Mouse (Mus musculus) gastrocnemius, postnatal 25 days (tissue): ENCODE results near the gene Ywhab. TPM values are rescaled to one million over a fixed set of nuclear protein-coding genes. Genes with fewer than 3 reads are reported as not detected.

Experiments
- DNase-seq: peaks from one replicate; pipeline ENCODE4 v3.0.0; 2022
- long read RNA-seq, 2 experiments: library from polyadenylated mRNA; stranded (forward); transcript quantifications; one replicate each; pipeline ENCODE4 v2.0.0; 2021
- total RNA-seq, 2 experiments: library from RNA; stranded (reverse); gene quantifications; 1 replicate in 1 of 2; 2 replicates in 1 of 2; pipeline ENCODE4 v1.2.3; 2021

Ywhab gene
- 10 to 100 TPM; 39.6 to 54.5 TPM for total RNA-seq
- long read RNA-seq, experiment 1, transcript Ywhab-201 (6 exons, 3,013 nt): major isoform, 28 of 67 reads
- long read RNA-seq, experiment 1, partial matches to known transcripts: 0 of 67 reads
- long read RNA-seq, experiment 1, other reads (novel, unspliced or antisense): 39 of 67 reads
- long read RNA-seq, experiment 2, transcript Ywhab-201 (6 exons, 3,013 nt): major isoform, 55 of 77 reads
- long read RNA-seq, experiment 2, partial matches to known transcripts: 0 of 77 reads
- long read RNA-seq, experiment 2, other reads (novel, unspliced or antisense): 22 of 77 reads

DNA sequence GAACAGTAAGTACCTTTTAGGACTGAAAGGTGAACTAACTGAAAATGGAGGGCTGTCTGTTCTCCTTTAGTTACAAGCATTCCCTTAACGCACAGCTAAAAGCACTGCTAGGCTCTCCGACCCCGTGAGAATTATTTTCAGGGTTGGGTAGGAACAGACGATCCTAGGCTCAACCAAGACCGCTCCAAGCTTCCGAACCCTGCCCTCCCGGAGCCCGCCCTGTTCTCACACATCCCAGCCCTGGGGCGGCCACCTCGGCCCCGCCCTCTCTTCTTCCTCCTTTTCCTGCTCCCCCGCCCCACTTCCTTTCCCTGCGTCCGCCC lies at the start of gene Ywhab:
Gene Ywhab (plus strand): TSS at position 307 of the 323 bp plus-strand sequence.
- no peak for DNase-seq

DNA sequence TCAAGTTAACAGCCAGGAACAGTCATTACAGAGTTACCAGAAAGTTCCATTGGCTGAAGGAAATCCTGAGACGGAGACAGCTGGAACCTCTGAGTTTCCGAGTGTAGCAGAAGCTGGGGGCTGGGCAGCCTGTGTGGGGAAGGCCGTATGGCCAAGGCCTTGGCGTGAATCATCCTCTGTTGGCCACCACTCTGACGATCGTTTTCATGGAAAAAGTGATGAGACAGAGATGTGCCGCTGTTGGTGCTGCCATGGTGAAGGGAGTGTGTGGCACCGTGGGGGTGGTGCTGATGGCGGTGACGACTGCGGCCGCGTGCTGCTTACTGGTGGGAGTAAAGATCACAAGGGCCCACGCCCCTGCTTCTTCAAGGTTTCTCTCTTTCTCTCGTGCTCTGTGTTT lies 48.5 kb upstream of the Ywhab start:
- peak; percentile 7 for DNase-seq

DNA sequence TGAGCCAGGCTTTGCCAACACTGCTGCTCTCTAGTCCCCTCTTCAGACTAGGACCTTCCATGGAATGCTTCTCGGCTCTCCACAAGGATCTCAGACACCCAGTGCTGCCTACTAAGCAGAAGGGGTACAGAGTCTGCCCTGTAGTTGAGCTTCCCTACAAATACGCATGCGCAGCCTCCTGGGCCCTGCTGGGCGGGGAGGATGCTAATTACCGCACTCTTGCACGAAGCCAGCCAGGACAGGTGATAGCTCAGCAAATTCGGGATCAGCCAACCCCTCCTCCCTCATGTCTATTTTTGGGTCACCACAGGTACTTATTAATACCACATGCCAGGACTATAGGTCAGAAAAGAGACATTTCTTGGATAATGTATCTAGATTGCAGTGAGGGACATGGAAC lies 46.8 kb upstream of the Ywhab start:
- no peak for DNase-seq

DNA sequence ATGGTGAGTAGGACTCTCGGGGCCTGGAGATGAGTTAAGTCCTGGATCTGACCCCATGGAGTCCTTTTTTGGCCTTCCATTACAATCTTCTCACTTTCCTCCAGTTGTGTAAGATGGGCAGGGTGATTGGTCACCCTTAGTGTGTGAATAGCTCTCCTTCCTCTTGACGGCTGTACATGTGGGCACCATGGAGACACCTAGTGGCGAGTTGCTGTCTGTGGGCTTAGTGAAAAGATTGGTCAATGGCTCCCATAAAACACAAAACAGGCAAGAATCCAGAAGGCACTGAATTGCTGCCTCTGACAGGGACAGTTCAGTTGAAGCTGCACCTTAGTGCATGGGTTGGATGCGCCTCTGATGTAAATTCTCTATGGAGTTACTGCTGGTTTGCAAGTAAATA lies 43.0 kb upstream of the Ywhab start:
- DNase-seq: peak; percentile 25

DNA sequence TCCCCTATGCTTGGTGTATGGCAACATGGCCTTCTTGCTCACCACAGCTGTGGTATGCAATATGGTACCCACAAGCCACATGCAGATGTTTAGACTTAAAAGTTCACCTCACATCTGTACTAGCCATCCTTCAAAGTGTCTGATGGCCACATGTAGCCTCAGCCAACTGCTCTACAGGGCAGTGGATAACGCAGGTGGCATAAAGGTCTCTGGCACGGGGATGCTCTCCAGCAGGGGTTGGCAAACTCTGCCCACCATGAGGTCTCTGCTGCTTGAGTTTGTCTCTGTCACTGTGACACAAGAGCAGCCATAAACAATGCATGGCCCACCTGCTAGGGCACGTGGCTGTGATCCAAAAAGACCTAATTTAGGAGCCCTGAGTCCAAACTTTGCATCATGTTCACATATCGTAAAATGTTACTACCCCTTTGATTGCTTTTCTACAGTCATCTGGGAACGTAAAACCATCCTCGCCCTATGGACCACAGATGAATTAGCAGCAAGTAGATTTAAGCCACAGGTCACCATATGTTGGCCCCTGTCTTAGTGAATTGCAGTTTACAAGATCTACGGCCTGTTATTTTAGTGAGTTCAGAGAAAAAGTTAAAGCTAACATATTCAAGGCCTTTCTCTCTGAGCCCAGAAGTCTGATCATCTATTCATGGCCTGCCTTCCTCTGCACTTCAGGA lies 41.0 kb upstream of the Ywhab start:
- DNase-seq: no peak

DNA sequence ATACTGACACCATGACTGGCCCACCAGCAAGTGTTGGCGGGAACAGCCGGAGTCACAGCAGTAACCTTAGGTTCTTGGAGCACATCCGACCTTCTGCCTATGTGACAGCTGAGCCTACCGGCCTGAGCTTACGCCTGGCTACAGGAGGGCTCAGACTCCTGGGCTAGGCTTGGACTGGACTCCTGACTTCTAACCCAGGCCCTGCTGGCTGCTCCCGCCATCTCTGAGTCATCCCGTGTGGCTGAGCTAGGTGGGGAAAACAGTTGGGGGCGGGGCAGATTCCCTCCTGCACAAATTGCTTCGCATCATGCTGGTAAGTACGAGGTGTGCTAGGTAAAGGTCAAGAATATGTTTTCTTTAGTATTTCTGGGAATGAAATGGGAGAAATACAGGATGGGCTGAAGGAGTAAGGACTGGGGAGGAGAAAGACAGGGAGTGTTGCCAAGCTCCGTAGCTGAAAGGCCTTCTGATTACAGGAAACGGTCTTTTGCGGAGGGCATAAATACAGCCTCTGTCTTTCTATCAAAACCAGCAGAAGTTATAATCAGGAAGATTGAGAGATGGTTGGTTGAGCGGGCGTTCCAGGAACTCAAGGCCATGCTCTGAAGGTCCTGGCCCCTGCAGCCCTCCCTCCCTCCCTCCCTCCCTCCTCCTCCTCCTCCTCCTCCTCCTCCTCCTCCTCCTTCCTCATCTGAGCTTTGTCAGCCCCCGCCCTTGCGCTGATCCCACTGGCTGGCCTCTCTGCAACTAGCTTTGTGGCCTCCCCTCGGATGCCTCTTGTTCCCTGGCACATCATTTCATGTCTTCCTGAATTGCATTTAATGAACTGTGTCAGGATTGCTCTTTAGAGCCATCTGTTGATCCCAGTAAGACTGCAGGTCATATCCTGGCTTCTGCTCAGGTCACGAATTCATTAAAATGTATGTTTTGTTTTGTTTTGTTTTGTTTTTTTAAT lies 29.9 kb upstream of the Ywhab start:
- DNase-seq: no peak

DNA sequence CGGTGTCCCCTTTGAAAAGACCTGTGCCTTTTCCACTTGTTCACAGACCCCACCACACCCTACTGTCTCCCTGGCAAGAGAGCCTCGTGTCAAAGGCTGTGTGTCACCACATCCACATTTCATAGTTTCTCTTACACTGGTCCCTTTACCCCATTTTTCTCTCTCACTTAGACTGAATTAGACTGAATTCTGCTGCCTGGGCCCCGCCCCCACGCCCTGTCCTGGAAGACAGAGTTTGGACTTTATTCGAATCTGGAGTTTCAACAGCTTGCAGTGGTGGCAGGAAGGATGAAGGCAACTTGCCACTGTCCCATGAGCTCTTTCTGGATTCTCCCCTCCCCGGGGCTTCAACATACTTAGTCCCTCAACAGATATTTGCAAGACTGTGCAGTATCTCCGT lies 29.1 kb upstream of the Ywhab start:
- DNase-seq: no peak

DNA sequence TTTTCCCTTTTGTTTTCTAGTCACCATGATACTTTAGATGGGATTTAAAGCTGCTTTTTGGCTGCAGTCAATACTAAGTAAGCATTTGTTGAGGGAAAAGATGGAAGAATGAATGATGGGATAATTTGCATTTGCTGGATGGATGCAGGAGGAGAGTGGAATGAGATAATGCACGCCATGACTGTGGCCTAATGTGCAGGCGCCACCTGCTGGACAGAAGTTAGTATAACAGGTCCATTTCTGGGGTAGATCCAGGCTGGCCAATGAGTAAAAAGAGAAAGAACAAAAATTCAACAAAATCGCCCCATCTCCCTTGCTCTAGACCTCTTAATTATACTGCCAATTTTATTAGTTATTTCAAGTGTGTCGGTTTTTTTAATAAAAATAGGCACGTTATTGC lies 26.2 kb upstream of the Ywhab start:
- DNase-seq: no peak

DNA sequence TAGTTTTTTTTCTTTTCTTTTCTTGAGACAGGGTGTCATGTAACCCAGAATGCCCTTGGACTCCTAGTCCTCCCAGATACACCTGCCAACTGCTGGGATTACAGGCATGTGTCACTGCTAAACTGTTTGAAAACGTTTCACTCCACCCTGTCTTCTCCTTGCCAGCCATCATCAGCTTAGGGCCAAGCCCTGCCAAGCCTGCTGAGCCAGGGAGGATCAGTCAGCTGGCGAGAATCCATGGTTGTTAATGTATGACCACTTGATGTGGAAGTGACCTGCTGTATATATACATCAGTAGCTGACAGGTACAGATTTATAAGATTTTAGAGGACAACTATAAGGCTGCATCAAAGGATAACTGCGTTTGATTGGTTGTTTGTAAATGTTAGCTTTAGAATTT lies 24.4 kb upstream of the Ywhab start:
- DNase-seq: no peak

DNA sequence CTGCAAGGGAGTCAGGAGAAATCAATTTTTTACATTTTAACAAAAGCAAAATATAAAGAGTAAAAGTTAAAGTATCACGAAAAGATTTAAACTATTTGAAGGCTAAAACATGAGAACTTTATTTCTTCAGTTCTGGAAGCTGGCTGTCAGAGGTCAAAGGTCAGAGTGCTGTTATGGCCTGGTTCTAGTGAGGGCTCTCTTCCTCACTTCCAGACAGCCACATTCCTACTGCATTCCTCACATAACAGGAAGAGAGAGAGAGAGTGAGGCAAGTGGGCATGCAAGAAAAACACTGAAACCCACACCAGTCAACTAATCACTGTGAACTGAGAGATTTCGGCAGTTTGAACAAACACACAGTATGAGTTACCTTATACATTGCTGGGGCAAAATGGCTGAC lies 20.7 kb upstream of the Ywhab start:
- DNase-seq: no peak

DNA sequence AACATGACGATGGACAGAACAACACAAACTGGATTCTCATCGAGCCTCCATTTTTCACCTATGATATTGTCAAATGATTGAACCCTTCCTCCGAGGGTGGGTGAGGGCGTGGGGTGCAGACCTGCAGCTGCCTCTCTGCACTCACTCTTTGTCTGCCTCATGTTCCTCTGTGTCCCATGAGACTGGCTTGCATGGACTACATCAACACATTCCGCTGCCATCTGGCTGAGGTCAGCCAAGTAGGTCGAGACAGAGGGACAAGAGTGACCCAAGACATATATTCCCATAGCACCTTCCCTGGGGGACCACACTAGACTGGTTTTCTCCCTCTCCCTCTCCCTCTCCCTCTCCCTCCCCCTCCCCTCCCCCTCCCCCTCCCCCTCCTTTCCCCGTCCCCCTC lies 18.3 kb upstream of the Ywhab start:
- no peak for DNase-seq

DNA sequence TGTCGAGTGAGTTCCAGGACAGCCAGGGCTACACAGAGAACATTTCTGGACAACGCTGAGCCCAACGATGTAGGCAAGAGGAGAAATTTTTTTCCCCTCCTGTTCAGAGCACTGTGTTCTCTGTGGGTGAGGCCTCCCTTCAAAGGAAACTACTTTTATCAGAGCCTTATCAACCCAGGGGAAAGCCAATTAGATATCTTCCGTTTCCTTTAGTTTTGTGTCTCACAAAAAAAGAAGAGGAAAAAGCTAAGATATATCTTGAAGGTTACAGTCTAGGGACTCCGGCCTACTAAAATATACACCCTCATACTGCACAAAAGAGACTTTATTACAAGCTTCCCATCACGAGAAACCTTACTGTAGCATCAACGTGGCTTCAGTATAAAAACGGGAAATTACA lies 7.5 kb upstream of the Ywhab start:
- DNase-seq: no peak

DNA sequence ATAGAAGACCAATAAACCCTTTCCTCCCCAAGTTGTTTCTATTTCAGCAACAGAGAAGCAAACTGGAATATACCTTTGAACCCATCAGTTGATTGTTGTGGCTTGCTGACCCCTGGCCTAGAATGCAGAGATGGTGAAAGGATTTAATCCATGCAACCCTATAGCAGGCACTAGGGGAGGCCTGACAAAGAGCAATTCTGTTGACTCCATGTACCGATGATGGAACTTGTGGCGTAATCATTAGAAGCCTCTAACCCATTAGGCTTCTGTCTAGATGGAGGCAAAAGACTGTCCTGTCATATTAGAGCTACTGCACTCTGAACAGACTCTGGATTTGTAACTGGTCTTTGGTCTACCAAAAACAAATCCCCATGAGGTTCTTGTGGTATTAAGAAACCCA lies 1.9 kb upstream of the Ywhab start:
- no peak for DNase-seq

DNA sequence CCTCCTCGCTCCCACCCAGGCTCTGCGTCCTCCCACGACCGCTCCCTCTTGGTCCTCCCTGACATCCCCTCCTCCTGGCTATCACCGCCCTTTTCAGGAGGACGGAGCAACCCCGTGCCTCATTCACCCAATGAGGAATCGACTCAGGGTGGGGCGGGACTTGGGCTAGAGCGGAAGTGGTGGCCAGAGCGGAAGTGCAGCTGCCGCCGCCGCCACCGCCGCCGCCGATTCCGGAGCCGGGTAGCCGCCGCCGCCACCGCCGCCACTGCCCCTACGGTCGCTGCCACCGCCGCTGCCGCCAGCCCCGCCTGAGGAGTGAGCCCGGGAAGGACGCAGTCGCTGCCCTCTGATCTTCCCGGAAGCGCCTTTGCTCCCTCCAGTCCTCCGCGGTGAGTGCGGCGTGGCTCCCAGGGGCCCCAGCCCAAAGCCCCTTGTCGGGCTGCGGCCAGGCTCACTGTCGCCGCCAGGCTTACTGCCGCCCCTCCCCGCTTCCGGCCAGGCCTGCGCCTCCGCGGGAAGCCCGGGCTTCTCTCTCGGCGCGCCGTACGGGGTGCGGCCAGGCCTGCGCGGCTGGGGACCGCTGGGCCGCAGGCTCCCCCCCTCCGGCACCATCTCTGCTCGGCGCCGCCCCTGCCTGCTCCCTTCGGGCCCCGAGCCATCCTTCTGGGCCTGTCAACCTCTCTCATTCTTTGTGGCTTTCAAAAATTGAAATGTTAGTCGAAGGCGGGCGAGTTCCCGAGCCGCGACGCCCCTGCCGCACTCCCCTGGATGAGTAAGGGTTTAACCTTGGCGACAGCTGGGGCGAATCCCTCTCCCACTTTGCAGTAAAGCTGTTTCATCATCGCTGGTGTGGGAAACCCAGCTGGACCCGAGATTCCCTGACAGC lies 460 bp downstream of the Ywhab start:
- peak; percentile 96 for DNase-seq

DNA sequence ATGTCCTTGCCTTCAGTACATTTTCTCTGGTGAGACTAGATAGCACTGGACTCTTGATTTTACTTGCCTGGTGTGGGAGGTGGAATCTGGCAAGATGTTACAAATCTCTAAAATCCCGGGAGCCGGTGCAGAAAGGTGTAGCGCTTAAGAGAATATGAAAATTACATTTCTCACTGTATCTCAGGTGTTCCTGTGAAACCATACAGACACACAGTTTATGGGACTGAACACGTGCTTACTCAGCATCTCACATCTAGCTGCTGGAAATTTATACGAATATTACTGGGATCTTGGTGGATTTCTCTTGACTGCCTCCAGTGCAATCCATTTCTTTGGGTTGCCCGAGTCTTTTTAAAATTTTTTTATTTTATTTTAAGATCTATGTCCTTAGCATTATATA lies 1.5 kb downstream of the Ywhab start:
- no peak for DNase-seq

DNA sequence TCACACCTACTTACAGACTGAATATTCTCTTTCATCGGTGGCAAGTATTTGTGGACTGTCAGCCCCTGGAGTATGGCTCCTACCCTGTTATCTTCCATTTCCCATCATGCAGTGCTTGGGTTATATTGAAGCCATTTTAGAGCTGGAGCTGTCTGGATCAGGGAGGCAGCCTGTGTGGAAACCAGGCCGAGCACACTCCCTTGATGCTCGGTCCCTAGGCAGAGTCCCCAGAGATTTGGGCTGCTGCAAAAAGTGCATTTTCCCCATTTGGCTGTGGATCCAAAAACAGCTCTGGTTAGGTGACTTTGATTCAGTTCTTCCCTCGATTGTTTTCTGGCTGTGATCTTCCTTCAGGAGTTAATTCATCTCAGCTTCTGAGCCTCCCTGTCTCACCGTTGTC lies 2.1 kb downstream of the Ywhab start:
- DNase-seq: no peak

DNA sequence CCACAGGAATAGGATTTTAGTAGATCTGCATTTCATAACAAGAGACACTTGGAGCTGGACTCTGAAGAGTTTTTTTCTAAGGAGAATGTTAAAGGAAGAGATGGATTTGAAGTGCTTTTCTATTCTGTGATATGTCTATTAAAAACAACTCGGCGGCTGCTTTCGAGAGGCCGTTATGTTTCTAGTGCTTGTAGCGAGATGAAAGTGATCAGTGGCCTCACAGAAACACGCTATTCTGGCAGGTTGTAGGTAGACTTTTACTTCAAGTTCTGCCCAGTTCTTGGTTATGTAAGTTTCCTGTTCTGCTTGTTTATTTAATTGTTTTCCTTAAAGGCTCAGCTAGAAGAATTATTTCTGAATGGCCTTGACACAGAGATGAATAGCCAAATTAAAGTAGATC lies 4.2 kb downstream of the Ywhab start:
- DNase-seq: no peak

DNA sequence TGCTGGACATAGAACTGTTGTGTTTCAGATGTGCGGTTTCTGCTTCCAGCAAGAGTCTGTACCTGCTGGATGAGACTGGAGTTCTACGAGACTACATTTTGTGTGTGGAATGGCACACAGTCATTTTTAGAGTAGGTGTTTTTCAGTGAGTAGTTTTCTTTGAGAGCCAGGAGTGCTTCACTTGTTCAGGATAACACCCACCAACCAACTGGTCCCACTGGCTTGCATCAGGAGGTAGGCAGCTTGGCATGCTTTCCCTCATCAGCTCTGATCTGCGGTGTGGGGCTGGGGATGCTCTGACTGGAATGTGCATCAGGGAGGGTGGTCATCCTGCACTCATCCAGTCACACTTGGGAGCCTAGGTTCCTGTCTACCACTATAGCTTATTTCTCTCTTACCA lies 7.9 kb downstream of the Ywhab start:
- no peak for DNase-seq

DNA sequence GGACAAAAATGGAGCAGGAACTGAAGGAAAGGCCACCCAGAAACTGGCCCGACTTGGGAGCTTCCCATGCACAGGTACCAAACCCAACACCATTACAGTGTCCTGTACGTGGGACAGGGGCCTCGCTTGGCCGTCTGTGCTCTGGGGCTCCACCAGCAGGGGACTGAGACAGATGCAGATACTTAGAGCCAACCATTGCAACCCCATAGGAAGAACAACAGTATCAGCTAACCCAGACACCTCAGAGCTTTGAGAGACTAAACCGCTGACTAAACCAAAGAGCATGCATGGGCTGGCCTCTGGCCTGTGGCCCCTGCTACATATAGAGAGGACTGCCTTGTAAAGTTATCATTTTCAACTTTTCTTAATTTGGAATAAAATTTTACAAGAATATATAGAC lies 9.7 kb downstream of the Ywhab start:
- no peak for DNase-seq

DNA sequence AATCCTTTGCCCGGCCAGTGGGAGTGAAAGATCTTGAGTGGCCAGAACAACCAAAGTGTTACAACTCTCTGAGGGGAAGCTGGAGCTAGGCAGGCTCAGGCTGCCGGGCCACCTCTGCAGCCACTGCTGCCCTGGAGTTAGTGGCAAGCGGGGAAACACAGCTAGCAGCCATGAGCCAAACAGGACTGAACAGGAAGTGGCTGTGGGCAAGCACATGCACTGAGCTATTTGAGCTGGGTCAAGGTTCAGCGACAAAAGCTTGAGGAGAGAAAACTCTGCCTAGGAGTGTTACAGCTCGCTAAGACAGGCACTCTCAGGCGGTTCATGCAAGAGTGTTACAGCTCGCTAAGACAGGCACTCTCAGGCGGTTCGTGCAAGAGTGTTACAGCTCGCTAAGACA lies 12.2 kb downstream of the Ywhab start:
- peak; percentile 16 for DNase-seq

DNA sequence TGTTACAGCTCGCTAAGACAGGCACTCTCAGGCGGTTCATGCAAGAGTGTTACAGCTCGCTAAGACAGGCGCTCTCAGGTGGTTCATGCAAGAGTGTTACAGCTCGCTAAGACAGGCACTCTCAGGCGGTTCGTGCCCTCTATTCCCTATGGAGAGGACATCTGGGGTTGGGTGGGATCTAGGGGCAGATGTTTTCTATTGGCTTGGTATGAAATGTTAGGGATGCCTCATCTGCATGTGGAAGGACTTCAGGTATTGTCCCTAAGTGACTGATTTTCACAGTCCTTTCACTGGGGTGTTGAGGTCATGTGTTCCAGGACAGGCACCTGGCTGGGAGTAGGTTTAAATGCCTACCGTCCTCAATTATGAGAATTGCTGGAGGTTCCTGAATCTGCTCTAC lies 12.8 kb downstream of the Ywhab start:
- no peak for DNase-seq

DNA sequence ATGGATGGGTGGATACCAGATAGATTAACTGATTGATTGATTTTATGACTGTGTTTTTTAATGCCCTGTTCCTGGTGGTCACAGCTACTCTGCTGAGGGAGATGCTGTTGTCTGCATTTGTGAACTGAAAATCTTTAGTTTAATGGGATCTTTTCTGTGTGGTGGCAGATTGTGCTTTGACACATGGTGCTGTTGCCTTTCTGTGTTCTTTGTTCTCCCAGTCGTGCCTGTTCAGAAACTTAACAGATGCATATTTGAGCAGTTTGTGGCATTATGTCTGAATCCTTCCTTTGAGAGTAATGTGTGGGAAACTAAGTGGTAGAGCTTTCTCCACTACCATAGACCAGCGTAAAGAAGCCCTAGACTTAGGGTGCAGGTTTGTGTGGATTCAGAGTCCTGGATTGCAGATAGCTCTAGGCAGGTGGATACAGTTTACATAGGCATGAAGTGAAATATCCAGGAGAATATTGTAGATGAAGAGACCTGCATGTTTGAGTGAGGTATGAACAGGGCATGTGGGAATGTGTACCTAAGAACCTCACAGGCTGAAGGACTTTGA lies 13.3 kb downstream of the Ywhab start:
- DNase-seq: no peak
